Mouse (Mus musculus) granulocyte monocyte progenitor cell, adult 5-6 weeks (primary cell): ENCODE measurements around the gene Slit3. TPM values are rescaled to one million over a fixed set of nuclear protein-coding genes. Genes with fewer than 3 reads are reported as not detected.
A peak's percentile ranks its signal among the peaks of the same experiment; 100 is the strongest.

ENCODE experiments used
- ATAC-seq: replicated peaks from 2 replicates; pipeline ENCODE4 v1.8.0; 2016; ENCODE audit warnings: mild to moderate bottlenecking, moderate TSS enrichment, inconsistent platforms; ENCODE audit not compliant: poor library complexity, severe bottlenecking
- total RNA-seq, 2 experiments: library from RNA; stranded (forward) in 1 of 2; stranded (reverse) in 1 of 2; fragments of 200-712, 200-1000 nt in 1 of 2; fragments of >200 nt in 1 of 2; fragmentation: Nextera tagmentation in 1 of 2; gene quantifications; 2 replicates each; pipeline ENCODE4 v1.2.3; 2014 to 2017

The Slit3 gene
- total RNA-seq (2014; fragmentation: Nextera tagmentation) (not detected in 2 replicates), total RNA-seq (2017) (not detected in 2 replicates)

DNA sequence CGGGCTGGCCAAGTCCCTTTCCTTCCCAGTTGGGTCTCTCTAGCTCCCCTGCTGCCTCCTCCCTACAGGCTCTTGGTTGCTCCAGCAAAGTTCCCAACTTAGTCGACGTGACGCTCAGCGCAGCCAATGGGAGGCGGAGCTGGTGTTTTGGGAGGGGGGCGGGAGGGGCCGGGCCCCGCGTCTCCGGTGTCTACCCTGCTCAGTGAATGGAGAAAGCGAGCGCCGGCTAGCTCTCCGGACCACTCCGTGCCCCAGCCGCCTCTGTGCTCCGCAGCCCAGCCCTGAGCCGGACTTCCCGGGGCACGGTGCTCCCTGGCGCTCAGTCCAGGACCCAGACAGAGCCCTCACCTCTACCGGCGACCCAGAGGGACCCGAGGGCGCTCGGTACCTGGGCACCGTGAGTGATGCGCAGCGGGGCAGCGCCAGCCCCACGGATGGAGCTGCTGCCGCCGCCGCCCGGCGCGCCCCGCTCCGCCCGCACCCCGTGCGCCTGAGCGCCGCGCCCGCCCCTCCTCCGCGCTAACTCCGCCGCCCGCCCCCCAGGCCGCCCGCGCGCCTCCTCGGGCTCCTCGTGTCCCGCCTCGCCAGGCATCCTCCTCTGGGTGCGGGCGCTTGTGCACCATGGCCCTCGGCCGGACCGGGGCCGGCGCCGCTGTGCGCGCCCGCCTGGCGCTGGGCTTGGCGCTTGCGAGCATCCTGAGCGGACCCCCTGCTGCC is at the start of gene Slit3:
Slit3 (plus strand) TSS at position 331 of the 717 bp plus-strand sequence.
- ATAC-seq = peak; percentile 20; the same call in 1 of the 2 replicates

DNA sequence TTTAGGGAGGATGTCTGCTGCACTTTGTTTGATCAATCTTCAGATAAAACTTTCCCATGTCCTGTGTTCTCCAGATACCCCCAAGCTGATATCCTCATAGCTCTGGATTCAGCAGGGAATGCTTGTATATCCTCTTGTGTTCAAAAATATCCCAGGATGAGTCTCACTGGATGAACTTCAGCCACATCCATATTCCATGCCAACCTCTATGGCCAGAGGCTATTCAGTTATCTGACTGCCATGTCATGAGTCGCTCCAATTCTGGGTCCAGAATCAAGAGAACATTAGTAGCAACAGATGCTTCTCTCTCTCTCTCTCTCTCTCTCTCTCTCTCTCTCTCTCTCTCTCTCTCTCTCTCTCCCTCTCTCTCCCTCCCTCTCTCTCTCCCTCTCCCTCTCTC is 49.6 kb upstream of the Slit3 start:
- ATAC-seq = no peak

DNA sequence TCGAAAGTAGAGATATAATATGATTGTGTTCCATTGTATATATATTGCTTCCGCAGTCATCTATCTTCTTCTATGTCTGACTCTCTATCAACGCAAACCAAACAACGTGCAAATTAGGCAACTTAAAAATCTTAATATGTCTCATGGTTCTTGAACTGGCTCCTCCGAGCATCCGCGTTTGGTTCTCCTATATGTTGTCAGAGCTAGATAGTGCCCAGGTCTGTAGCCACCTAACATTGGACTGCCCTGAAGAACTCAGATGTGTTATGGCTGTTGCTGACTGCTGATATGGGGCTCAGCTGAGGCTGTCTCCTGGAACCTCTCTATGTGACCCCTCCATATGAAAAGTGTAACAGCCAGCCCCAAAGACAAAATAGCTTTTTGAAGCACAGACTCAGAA is 45.6 kb upstream of the Slit3 start:
- ATAC-seq = no peak

DNA sequence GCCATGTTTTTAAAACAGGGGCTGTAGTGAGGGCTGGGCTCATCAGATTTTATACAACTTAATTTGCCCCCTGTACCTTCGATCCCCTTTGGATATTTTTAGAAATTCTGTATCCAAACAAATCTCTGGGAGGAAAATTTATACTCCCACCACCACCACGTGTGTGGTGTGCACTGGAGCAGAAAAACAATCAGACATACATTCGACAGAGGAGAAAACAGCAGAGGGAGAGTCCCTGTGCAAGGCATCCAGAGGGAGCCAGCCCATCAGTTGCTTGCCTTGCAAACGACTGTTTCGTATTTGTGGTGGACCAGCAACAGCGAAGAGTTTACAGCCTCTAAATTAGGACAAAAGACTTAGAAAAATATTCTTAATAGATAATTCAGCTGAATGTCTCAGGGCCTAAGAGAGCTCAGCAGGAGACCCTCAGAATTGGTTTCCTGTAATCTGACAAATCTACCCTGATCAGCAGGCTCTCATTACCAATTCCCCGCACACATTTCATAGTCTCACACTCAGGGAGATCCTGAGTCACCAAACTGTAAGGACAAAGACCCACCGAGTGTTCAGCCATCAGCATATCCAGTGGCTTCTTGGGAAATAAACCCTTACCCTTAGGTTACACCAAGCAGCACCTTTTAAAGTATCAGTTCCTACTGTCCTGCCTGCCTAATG is 40.4 kb upstream of the Slit3 start:
- ATAC-seq = no peak

DNA sequence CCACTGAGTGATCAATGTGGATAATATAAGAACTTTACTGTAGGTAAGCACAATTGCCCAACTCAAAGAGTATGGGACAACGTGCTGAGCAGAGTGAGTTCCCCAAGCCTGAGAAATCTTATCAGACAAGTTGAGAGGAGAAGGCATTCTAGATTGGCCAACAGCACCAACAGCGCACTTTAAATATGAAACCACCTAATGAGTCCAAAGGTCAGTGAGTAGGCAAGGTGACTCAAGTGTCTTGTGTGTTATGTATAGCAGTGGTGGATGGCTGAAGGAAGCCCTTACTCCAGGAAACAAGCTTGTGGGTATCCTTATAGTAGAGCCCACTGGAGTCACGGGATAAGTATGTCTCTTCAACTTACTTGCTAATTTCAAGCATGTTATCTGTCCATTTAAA is 38.7 kb upstream of the Slit3 start:
- ATAC-seq = no peak

DNA sequence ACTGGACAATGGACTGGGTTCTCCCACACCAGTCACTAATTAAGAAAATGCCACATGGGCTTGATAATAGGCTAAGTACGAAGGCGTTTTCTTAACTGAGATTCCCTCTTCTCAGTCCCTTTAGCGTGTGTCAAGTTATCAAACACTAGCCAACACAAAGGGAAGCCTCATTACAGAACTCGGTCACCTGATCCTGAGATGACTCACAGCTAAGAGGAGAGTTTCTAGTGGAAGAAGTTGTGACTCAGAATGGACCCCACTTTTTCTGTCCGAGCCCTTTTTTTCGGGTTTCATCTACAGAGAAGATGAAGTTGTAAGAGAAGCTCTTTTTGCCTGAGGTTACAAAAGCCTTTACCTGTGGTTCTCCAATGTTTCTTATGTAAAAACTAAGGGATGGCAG is 38.0 kb upstream of the Slit3 start:
- no peak for ATAC-seq

DNA sequence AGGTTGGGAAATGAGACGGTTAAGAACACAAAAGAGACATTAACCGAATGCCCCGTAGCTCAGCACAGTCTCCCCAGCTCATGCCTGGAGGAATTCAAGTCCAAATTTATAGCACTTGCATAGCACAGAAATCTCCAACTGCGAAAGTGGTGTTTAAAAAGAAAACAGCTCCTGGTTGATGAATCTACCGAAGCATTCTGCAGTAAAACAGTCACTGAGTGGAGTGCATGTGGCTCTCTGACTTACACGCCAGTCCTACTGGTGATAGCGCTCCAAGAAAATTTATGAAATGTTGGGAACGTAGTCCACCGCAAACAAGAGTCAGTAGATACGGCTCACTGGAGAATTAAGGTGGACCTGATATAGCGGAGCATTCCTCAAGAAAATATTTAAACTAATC is 35.7 kb upstream of the Slit3 start:
- ATAC-seq = no peak

DNA sequence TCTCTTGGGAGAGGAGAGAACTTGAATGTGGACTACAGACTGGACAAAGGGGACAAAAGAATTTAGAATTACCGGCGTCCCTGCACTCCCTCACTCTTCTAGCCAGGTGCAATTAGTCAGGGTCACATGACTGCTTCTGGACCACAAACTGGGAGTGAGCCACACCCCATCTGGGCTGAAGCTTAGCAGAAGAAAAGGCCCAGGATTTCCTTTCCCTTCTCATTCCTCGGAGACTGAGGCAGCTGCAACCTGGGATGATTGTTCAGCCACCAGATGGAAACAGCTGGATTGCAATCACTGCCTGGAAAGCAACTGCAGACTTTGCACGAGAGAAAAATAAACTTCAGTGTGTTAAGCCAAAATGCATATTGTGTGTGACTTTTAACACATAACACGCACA is 35.0 kb upstream of the Slit3 start:
- no peak for ATAC-seq

DNA sequence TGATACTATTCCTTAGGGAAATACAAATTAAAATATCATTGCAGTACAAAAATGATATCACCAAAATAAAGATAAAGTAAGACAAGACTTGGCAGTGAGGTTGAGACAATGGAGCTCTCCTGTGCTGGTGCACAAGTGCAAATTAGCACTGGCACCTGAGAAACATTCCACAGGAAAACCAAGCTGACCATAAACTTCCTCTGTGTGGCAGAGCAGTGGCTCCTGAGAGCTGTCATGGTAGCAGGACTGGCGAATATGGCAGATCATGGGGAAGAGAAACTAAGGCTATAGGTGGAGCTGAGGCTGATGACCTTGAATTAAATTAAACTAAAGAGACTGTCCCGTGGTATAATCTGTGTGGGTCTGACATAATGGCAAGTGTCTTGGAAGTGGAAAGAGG is 33.6 kb upstream of the Slit3 start:
- ATAC-seq = no peak

DNA sequence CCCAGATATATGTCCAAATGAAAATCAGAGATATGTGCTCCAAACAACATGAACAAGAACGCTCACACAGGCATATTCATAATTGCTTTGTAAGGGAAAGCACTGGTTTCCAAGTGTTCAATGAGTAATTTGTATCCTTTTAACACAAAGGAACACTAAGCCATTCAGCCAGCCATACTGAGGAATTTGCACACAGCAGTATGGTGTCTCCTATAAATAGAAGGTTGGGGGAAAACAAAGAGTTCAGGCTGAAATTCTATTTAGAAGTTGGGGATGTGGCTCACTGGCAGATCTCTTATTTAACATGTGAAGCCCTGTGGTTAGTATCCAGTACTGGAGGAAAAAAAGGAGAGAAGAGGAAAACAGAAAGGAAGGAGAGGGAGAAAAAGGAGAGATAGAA is 32.9 kb upstream of the Slit3 start:
- ATAC-seq = no peak

DNA sequence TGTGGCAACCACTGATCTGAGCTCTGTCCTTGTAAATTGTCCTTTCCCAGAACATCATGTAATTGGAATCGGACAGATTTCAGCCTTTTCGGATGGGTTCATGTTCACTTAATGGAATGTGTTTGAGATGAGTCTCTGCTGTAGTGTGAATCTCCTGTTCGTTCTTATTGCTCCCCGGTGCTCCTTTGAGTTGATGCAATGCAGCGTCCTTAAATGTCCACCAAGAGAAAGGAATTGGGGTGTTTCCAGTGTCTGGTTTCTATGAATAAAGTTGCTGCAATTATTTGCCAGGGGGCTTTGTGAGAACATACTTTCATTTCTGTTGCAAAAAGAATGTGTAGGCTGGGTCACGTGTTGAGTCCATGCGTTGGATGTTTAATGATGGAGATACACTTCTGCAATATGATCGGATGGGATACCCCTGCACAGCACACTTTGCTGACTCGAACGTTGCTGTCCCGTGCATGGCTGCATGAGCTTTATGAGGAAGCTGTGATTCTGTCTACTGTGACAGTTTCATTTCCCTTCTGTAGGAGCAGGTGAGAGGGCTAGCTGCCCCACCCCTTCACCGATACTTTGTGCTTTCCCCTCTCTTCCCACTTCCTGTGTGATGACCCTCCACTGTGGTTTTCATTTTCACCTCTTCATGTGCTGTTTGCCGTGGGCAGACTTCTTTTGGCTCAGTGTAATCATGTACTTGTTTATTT is 30.2 kb upstream of the Slit3 start:
- ATAC-seq = no peak

DNA sequence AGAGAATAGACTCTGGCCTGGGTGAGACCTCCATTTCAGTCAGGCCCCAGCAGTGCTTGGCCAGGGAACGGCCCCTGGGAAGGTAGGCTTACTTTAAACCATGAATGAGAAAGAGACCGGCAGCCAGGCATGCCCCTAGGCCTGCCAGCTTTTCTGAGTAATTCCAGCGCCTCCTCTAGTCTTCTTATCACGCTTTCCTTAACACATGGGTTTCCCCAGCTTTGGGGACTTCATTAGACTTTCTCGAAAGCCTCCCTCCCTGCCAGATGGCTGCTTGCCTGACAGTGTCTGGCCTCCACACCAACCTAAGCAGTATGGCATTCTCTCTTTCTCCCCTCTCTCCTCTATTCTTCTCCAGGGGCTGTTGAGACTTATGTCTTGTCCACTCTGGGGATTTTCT is 24.5 kb upstream of the Slit3 start:
- ATAC-seq = no peak

DNA sequence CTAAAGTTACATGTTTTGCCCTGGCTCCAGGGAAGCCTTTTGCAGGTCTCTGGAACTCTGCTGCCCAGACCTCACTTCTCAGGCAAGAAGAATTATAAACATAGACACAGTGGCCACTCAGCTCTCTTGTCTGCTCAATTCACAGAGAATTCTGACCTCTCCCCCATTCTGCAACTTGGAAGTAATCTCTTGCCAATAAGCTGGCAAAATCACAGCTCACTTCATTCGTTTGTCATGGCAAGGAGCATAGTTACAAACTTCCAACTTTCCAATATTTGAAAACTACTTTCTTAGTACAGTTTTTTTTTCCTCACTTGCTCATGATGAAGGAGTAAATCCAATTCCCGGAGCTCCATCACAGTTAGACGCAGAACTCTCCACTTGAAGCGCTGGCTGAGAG is 11.2 kb upstream of the Slit3 start:
- ATAC-seq = no peak

DNA sequence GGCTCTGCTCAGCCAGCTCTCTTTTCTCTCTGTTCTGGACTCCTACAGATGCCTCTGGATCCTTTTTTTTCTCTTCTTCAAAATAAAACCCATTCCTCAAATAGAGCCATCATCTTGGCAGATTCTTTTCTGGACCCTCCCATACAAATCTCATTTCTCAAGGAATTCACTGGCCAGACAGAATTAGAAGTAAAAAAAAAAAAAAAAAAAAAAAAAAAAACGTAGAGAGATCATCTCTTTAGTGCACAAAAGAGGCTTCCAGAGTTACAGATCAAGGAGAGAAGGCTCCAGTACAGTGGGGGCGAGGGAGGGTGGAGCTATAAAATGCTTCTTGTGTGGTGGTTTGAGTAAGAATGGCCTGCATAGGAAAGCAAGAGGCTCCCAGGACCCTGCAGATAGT is 10.2 kb upstream of the Slit3 start:
- no peak for ATAC-seq

DNA sequence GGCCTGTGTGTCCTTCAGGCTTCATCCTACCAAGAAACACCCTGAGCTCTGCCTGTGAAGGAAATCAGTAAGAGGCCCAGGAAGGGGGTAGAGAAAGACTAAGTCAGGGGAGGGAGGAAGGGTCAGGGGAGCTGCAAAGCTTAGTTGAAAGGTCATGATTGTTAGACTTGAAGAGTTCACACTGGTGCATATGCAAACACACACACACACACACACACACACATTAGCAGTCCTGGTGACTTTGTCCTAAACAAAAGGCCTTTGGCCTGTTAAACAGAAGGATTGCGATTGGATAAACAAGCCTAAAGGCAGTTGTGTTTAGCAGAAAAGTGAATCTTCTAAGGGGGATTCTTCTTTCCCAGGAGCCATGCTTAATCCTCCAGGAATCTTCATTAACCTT is 7.7 kb upstream of the Slit3 start:
- ATAC-seq = no peak

DNA sequence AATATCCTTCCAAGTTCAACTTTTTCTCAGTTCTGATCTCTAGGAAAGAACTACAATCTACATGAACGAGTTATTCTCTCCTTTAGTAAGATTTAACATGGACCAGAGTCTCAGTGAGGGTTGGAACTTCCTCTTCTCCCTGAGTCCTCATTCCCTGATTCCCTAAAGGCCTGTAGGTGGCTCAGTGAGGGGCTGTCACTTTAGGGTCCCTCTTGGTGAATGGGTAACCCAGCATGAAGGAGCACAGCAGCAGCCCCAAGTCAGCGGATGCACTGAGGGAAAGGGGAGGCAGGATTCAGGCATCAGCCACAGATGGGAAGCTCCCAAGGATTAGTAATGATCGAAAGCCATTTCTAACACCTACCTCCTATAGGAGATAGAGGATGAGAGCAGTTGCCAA is 4.6 kb upstream of the Slit3 start:
- ATAC-seq = no peak

DNA sequence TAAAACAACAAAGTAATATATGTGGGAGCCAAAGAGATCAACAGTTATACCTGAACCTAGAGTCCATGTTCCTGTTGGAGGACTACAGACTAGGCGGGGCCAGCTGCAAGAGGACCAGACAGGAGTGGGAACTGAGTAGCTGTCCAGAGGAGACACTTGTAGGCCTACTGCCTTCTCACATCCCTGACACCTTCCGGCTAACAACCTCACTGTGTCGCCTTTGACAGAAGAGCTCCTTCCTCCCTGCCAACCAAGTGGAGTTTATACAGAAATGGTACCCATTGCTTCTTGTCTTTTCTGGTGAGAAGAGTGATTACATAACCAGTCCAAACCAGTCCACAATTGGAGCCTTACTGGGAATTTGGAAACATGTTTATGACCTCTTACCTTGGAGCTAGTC is 3.2 kb upstream of the Slit3 start:
- no peak for ATAC-seq

DNA sequence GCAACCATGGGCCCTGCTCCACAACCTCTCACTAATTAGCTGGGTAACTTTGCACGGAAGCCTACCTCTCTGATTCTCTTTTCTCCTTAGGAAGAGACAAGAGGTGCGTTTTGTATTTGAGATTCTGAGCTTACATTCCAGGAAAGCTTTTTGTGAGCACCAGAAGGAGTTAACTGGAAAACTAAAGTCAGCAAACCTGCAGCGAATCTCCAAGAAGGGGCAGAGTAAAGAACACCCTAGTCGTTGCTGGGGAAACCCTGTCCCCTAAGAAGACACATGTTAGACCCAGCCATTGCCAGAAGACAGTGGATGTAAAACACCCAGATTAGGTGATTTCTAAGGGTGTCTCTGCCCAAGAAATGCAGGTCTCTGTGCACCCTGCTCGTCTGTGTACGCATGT is 2.3 kb upstream of the Slit3 start:
- no peak for ATAC-seq

DNA sequence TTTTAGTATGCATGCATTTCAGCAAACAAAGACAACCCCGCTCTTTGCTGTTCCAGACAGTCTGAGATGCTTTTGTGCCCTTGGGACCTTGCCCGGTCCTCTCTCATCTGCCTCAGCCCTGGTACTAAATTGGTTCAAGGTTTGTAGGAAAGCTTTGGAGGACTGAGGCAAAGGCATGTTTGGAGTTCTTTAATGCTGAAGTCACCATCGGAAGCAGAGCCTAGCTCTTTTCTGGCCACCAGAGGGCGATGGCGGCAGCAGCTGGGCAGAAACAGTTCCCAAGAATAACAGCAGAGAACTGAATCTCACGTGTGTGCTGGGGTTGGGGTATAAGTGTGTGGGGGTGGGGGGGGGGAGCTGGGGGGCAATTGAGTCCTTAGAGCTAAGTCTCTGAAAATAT is 1.7 kb upstream of the Slit3 start:
- ATAC-seq = peak; percentile 30; the same call in 1 of the 2 replicates

DNA sequence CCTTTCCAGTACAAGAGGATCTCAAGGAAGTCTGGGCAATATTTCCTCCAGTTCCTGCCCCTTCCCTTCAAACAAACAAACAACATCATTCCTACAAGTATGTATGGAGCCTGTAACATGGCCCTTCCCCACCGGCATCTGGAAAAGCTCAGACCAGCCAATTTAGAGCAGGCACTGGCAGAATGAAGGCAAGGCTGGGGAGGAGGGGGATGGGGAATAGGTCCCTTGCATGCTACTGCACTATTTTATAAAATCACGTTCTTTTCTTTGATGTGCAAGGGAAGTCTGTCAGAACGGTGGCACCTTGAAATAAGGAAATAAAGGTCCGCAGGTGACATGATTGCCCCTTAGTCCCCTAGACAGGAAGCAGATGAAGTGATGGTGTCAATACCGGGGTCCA is 948 bp upstream of the Slit3 start:
- no peak for ATAC-seq

DNA sequence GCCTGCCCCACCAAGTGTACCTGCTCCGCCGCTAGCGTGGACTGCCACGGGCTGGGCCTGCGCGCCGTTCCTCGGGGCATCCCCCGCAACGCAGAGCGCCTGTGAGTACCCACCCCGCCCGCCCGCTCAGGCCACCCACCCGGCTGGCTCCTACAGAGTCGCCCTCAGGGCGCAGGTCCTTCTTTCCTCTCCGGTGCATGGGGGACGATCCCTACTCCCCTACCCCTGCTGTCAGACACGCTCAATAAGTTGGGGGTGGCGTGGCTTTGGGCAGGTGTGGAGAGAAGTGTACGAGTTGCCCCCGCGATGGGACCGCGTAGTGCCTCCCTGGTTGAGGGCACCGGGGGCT is 561 bp downstream of the Slit3 start:
- no peak for ATAC-seq
